Mouse (Mus musculus) cerebellum, adult 2 months (tissue): ENCODE measurements at regions not wholly inside any gene's neighbourhood (a gene's known extent, or its start where the extent isn't known, plus 50 kb on each side); places are given as distances from the start of the nearest gene placed in this dataset.

Source experiments
- DNase-seq, 2 experiments: peaks; one replicate each; pipeline ENCODE4 v3.0.0; 2021
- H3K27ac ChIP-seq: fragments of 200-500 bp; 2 replicates; pipeline ENCODE4 v1.5.1; 2012; ENCODE audit warnings: low read length, control low read depth, inconsistent platforms; ENCODE audit not compliant: insufficient read depth
- H3K27me3 ChIP-seq: fragments of 200-500 bp; 2 replicates; pipeline ENCODE4 v1.6.1; 2012; ENCODE audit warnings: inconsistent platforms, mild to moderate bottlenecking, low read length, moderate library complexity; ENCODE audit not compliant: control insufficient read depth, insufficient read depth
- H3K4me1 ChIP-seq: fragments of 200-500 bp; 2 replicates; pipeline ENCODE4 v1.6.1; 2011; ENCODE audit warnings: low read length; ENCODE audit not compliant: control insufficient read depth, insufficient read depth
- H3K4me3 ChIP-seq: fragments of 200-500 bp; replicated peaks from 2 replicates; pipeline ENCODE3; 2011; ENCODE audit warnings: mild to moderate bottlenecking, low read depth, low read length, control low read depth; ENCODE audit not compliant: insufficient read depth
- CTCF ChIP-seq: fragments of 200-500 bp; IDR thresholded peaks from 2 replicates; pipeline ENCODE4 v1.5.1; 2011; ENCODE audit warnings: low read depth, mild to moderate bottlenecking, control low read depth, low read length, moderate library complexity, borderline replicate concordance; ENCODE audit not compliant: insufficient read depth
- POLR2A ChIP-seq: fragments of 200-500 bp; IDR thresholded peaks from 2 replicates; pipeline ENCODE4 v1.6.1; 2011; ENCODE audit warnings: low read length, control low read depth, borderline replicate concordance; ENCODE audit not compliant: insufficient read depth
- WGBS: fragments of 180-500 bp; shearing (Covaris S2); methylation state at CpG from one replicate; pipeline ENCODE4 v1.1.7; 2018; 5-methylcytosine and 5-hydroxymethylcytosine counted together

DNA sequence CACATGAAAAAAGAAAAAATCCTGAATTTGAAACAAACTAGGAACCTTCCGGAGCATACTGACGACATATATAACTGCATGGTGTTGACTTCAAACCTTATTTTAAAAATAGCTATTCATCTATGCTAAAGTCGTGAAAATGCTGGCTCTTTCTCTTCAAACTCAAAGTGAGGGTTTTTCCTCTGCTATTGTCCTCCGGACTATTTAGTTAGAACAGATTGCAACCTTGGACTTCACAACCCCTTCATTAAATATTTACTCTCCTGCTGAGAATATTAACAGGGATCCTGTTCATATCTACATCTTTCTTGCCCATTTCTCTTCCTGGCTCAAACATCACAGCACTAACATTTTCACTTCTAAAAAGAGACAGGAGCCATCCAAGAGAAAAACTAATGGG, 84.0 kb upstream of the Commd3 start:
- Histone ChIP-seq H3K4me1 (no peaks in the 10 kb centered on the region), H3K4me3 (peak overlapping the region; percentile 91), H3K27me3 (no peaks in the 10 kb centered on the region), H3K27ac (no peak overlapping the region)
- 4% methylated on average over 4 of the region's 4 CpGs for WGBS
- TF ChIP-seq CTCF: no peak
- no peak for TF ChIP-seq POLR2A
- DNase-seq: no peak

DNA sequence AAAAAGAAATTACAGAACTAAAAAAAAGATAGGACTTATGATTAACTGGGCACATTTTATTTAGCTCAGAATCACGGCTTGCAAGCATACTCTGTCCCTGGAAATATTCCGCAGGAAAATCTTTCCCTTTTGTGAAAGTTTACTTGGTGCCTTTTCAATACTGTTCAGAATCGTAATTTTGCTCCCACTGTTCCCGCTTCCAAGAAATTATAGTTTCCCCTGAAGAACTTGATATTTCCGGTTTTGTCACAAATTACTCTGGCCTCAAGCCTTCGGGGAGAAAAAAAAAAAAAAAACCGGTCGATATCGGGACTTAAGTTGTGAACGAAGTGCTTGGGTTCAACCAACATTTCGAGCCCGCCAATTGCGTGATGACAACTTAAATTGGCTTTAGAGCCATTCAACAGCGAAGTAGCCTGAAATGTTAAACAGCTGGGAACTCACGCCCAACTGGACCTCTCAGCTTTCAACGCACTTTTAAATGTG, 84.4 kb upstream of the Commd3 start:
- no peak for TF ChIP-seq POLR2A
- TF ChIP-seq CTCF: no peak
- H3K4me1 ChIP-seq: no peaks in the 10 kb centered on the region
- DNase-seq: peak in 1 of 2 experiments; percentile 19
- under 1% methylated on average over 16 of the region's 16 CpGs for WGBS
- peak overlapping the region; percentile 3; the same call in 1 of the 2 replicates for H3K27ac ChIP-seq
- peak overlapping the region; percentile 91 for H3K4me3 ChIP-seq
- no peaks in the 10 kb centered on the region for H3K27me3 ChIP-seq

DNA sequence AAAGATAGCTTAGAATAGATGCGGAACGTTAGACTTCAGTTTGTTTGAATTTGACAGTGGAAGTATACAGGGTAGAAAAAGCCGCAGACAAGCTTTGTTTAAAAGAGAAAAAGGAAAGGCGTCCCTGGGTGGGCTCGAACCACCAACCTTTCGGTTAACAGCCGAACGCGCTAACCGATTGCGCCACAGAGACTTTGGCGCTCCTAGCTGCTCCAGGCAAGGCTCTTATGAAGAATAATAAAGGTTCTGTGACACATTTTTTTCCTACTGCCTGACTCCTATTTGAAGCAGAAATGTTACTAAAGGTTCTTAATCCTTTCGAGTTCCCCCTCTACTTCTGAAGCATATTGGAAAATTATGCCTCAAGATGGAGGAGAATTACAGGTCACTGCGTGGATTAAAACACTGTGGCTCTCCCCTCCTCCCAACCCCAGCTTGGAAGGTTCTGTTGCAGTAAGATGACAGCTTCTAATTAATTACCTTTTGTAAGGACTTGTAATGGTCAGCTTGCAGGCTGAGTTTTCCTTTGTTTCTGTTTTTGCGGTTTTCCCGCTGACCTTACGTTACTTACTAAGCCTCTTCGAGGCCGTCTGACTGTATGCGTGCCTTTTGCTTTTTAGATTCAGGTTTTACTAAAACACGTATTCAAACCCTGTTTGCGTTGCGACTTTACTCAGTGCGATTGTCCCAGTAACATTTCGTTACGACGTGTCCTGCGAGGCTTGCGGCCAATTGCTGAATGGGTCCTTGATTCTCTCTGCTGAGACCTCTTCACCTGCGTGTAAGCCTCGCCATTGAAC, 85.1 kb upstream of the Commd3 start:
- no peak for TF ChIP-seq POLR2A
- TF ChIP-seq CTCF: no peak
- Histone ChIP-seq H3K4me1 (no peaks in the 10 kb centered on the region), H3K27me3 (no peaks in the 10 kb centered on the region), H3K4me3 (peak overlapping the region; percentile 91), H3K27ac (peak overlapping the region; percentile 3; the same call in 1 of the 2 replicates)
- DNase-seq: peak; percentile 82 to 87
- WGBS: 2% methylated on average over 31 of the region's 31 CpGs

DNA sequence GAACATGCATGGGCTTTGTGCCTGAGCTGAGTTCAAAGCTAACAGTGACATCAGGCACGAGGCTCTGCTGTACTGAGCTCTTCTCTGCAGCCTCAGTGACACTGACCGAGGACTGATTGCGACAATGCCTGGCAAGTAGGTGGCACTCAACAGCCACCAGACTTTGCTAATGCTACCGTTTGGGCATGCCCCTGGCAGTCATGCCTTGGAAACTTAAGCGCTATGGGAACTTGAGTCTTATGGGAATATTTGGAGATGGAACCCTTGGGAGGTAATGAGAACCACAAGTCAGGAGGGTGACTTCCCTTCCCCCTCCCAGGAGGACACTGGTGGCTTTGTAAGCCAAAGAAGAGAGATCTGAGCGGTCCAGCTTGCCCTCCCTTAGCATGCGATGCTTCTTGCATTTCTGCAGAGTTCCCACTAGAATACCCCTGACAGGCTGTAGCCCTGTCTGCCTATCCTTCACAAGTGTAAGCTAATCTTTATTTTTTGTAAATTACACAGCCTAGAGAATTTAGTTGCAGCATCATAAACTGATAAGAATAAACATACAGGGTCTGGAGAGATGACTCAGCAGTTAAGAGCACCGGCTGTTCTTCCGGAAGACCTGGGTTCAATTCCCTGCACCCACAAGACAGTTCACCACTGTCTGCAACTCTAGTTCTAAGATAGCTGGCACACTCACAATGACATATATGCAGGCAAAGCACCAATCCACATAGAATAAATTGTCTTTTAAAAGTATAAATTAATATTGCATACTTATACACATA, 86.4 kb upstream of the Commd3 start:
- WGBS: 39% methylated on average over 9 of the region's 9 CpGs
- TF ChIP-seq CTCF: peak; percentile 48; the same call in 1 of the 2 replicates
- TF ChIP-seq POLR2A: no peak
- Histone ChIP-seq H3K27me3 (no peaks in the 10 kb centered on the region), H3K4me1 (no peaks in the 10 kb centered on the region), H3K4me3 (no peak overlapping the region), H3K27ac (no peak overlapping the region)
- DNase-seq: peak; percentile 26 to 45

DNA sequence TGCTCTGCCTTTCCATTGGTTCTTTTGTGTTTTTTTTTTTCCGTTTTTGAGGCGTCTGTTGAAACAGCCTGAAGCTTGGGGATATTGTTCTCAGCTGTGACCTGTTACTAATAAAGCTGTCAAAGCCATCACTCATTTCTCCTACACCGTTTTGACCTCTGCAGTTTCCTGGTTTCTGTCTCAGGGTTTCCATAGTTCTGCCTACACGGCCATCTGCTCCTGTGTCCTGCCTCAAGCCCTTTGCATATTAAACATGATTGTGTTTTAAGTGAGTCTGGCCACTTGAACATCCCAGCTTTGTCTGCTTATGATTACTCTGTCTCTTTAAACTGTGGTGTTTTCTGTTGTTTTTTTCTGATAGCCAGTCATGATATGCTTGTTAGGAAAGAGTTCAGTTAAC, 114.1 kb upstream of the Commd3 start:
- WGBS: 30% methylated on average over 4 of the region's 4 CpGs

DNA sequence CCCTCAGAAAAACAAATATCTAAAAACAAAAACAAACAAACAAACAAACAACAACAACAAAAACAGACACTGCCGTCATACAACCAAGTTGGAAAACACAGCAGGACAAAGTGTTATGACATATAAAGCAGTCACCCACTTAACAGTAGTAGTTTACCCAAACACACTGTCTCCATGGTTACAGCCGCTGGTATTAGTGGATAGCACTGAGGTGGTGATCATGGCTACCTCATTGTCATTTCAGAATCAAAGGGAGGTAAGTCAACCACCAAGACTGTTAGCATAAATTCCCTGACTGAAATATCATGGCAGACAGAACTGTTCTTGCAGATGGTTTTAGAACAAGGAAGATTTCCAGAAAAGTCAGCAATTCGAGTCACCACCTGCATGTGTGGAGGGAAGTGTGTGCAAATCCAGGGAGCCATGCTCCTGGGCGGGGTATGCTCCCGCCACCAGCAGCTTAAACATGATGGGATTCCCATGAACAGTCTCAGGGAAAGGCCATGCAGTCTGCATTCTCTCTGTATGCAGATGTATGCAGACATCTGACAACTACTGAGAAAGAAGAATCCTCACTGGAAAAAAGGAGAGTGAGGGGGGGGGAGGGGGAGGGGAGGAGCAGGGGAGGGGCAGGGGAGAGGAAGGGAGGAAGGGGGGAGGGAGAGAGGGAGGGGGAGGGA, 124.1 kb upstream of the Commd3 start:
- TF ChIP-seq POLR2A (no peak), CTCF (no peak)
- no peaks in the 10 kb centered on the region for H3K27me3 ChIP-seq
- H3K27ac ChIP-seq: no peak overlapping the region
- DNase-seq: no peak
- no peaks in the 10 kb centered on the region for H3K4me1 ChIP-seq
- no peak overlapping the region for H3K4me3 ChIP-seq
- WGBS: 55% methylated on average over 5 of the region's 5 CpGs

More for the DNA sequence above, 114.1 kb upstream of the Commd3 start:
- Histone ChIP-seq H3K27ac (no peak overlapping the region), H3K4me1 (no peaks in the 10 kb centered on the region), H3K27me3 (no peaks in the 10 kb centered on the region), H3K4me3 (no peak overlapping the region)
- DNase-seq: no peak
- TF ChIP-seq POLR2A: no peak
- TF ChIP-seq CTCF: no peak

DNA sequence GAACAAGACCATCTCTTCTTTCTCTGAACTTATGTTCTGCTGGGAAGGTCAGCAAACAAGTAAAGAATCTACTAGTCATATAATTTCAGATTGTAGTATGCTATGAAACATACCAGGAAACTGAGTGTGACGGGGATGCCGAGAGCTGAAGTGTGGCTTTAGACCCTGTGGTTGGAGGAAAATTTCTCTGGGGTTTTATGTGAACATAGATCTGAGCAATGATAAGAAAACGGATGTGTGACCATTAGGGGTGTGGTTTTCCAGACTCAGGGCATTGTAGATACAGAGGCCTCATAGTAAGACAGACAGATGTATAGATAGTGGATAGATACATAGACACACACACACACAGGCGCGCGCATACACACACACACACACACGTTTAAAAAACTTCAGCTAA, 131.8 kb upstream of the Dnajc1 start:
- DNase-seq: no peak
- WGBS: 89% methylated on average over 7 of the region's 7 CpGs
- no peaks in the 10 kb centered on the region for H3K4me1 ChIP-seq
- H3K4me3 ChIP-seq: no peak overlapping the region
- TF ChIP-seq POLR2A: no peak
- no peak for TF ChIP-seq CTCF
- no peaks in the 10 kb centered on the region for H3K27me3 ChIP-seq
- no peak overlapping the region for H3K27ac ChIP-seq

DNA sequence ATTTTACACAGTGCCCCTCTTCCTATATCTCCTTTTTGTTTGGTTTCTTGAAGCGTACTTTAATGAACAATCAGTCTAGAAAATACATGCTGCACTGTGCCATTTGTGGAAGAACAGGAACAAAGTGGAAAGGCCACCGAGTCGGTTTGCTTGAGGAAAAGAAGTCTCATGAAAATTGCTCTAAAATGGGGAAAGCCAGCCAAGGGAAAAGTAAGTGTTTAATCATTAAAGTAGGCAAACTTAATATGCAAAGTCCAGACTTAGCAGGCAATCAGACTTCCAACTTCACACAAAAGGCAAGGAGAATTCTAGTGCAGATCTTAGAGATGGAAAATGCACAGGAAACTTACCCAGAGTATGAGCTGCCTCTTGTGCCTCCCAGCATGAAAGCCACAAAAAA, 131.3 kb upstream of the Dnajc1 start:
- Histone ChIP-seq H3K27ac (no peak overlapping the region), H3K4me3 (no peak overlapping the region), H3K4me1 (no peaks in the 10 kb centered on the region), H3K27me3 (no peaks in the 10 kb centered on the region)
- 84% methylated on average over 3 of the region's 3 CpGs for WGBS
- TF ChIP-seq CTCF (no peak), POLR2A (no peak)
- no peak for DNase-seq
